ENCODE assay signal across 8 mouse cellular contexts in genomic region chr19:6057313-6058096, GRCm38 (mm10). TPM values are rescaled to one million over a fixed set of nuclear protein-coding genes. Genes with fewer than 3 reads are reported as not detected.
DNase-seq lines count a peak whose midpoint lies in the region; ATAC-seq lines count a peak whose summit lies in the region.

Gene Mrpl49, minus strand, starts transcription at chr19:6057785.
Gene Fau, plus strand, starts transcription at chr19:6057844.

- peaks cover 13% of the 10 kb centered on the region for H3K36me3 ChIP-seq in hindbrain, embryonic 11.5 days (ENCODE audit: control insufficient read depth, insufficient read depth, low read length)

- peak; percentile 99 for DNase-seq in MN1 (ENCODE audit: low spot score)
- DNase-seq in cerebellum, adult 9-10 months, result peak; percentile 98
- DNase-seq in frontal cortex, adult 2 months (ENCODE audit: extremely low spot score in 1 of 2, low spot score in 1 of 2), result peak; percentile 97 to 99
- peak; percentile 100 for DNase-seq in hindbrain, embryonic 11.5 days (ENCODE audit: low spot score)
- peak; percentile 97 to 99 for DNase-seq in layer of hippocampus, postnatal 10 days (ENCODE audit: low spot score in 2 of 2)
- DNase-seq in lung, postnatal 10 days, result peak; percentile 99
- peak; percentile 99 for DNase-seq in ovary, postnatal 36 days (ENCODE audit: low spot score)
- DNase-seq in thymus, postnatal 25 days, result peak; percentile 99

- H3K4me3 ChIP-seq in hindbrain, embryonic 11.5 days (ENCODE audit: low read depth, low read length), result peak within 1 kb of the TSS; percentile 88

- peak within 1 kb of the TSS; percentile 91 for H3K9ac ChIP-seq in hindbrain, embryonic 11.5 days (ENCODE audit: low read depth, low read length)

- H3K4me2 ChIP-seq in hindbrain, embryonic 11.5 days (replicated peaks; ENCODE audit: low read depth, low read length), result peak within 1 kb of the TSS; percentile 75

- WGBS in hindbrain, embryonic 11.5 days, result under 1% methylated on average over 56 of the region's 63 CpGs

- H3K9me3 ChIP-seq in hindbrain, embryonic 11.5 days (ENCODE audit: control insufficient read depth, low read length), result no peaks in the 10 kb centered on the region

- H3K4me1 ChIP-seq in hindbrain, embryonic 11.5 days (replicated peaks; ENCODE audit: control insufficient read depth, insufficient read depth, low read length), result peaks cover 11% of the 10 kb centered on the region

- H3K27me3 ChIP-seq in hindbrain, embryonic 11.5 days (ENCODE audit: control insufficient read depth, insufficient read depth, low read length), result no peaks in the 10 kb centered on the region

- H3K27ac ChIP-seq in hindbrain, embryonic 11.5 days (ENCODE audit: low read depth, low read length), result peak within 1 kb of the TSS; percentile 77

- peak; percentile 87 for ATAC-seq in hindbrain, embryonic 11.5 days (ENCODE audit: low FRiP score)

RNA-seq across cellular contexts. Expression of gene Mrpl49, which starts in this region (rescaled TPM):
- 44.3 and 44.4 TPM in 2 replicates for polyA plus RNA-seq in frontal cortex, adult 2 months (2012; rRNA removed)
- 81.7 and 86.6 TPM in 2 replicates for polyA plus RNA-seq in hindbrain, embryonic 11.5 days (2014; fragmentation: Nextera tagmentation; extraction: Ambion mirVana)
- total RNA-seq in layer of hippocampus, postnatal 10 days (2021), result 10 to 100 TPM; 40.3 to 42.4 TPM

RNA-seq across cellular contexts. Expression of gene Fau, which starts in this region (rescaled TPM):
- polyA plus RNA-seq in frontal cortex, adult 2 months (2012; rRNA removed), result 873 and 951 TPM in 2 replicates
- 749 and 751 TPM in 2 replicates for polyA plus RNA-seq in hindbrain, embryonic 11.5 days (2014; fragmentation: Nextera tagmentation; extraction: Ambion mirVana)
- 100 to 1,000 TPM; 656 to 785 TPM for total RNA-seq in layer of hippocampus, postnatal 10 days (2021)

Comparison
In these comparisons a context has a peak if more than half of its experiments do, and no peak if none do; other contexts are left out.
1. Peak in every context shown above with its lines: DNase-seq, ATAC-seq, H3K4me3 ChIP-seq and H3K27ac ChIP-seq.